Mouse (Mus musculus): ENCODE measurements at regions not wholly inside any gene's neighbourhood (a gene's known extent, or its start where the extent isn't known, plus 50 kb on each side); places are given as distances from the start of the nearest gene placed in this dataset.

- WGBS (ENCODE audit: insufficient replicate concordance) = 71% methylated on average over 1 of the region's 1 CpGs
- no peaks in the 10 kb centered on the region for H3K4me1 ChIP-seq (ENCODE audit: control insufficient read depth, insufficient read depth, low read length)
- no peaks in the 10 kb centered on the region for H3K9me3 ChIP-seq (replicated peaks; ENCODE audit: control insufficient read depth, low read length)
- no peak overlapping the region for H3K4me3 ChIP-seq (ENCODE audit: low read depth, low read length)
- no peak for ATAC-seq (replicated peaks; ENCODE audit: insufficient number of reproducible peaks, low FRiP score, low TSS enrichment)
- H3K4me2 ChIP-seq = no peak overlapping the region
- no peaks in the 10 kb centered on the region for H3K36me3 ChIP-seq (ENCODE audit: control insufficient read depth, insufficient read depth, low read length)
- no peak overlapping the region for H3K9ac ChIP-seq (ENCODE audit: low read depth, low read length)
- H3K27me3 ChIP-seq (ENCODE audit: control insufficient read depth, insufficient read depth, low read length) = no peaks in the 10 kb centered on the region
- H3K27ac ChIP-seq (ENCODE audit: low read depth, low read length) = no peak overlapping the region
Observed at GRCm38 (mm10) chr2:8628007-8628406, 1118.6 kb upstream of the Celf2 start.

DNA sequence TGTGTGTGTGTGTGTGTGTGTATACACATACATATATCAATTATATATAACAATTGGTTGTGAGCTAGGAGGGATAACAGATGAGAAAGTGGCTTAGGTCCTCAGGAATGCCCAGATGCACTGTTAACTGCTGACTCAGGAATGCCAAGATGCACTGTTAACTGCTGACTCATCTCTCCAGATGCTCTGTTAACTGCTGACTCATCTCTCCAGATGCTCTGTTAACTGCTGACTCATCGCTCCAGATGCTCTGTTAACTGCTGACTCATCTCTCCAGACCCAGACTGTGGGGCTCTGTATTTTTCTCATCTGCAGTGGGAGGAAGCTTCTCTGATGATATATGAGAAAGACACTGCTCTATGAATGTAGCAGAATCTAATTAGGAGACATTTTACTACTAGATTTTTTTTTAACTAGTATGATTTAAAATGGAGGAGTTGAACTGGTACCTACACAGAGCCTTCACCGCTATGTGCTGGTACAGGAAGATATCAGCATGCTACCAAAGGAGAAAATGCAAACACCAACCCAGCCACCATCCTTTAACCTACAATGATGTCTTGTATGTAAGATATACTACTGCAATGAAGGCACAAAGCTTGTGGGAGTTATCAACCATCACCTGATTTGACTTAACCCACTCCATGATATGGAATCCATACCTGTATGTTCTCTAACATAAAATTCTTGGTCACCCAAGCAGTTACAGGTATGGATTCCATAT lies 1119.3 kb upstream of the Celf2 start:
- peak; percentile 89 for ATAC-seq (replicated peaks; ENCODE audit: insufficient number of reproducible peaks, low FRiP score, low TSS enrichment)
- H3K36me3 ChIP-seq (ENCODE audit: control insufficient read depth, insufficient read depth, low read length) = no peaks in the 10 kb centered on the region

DNA sequence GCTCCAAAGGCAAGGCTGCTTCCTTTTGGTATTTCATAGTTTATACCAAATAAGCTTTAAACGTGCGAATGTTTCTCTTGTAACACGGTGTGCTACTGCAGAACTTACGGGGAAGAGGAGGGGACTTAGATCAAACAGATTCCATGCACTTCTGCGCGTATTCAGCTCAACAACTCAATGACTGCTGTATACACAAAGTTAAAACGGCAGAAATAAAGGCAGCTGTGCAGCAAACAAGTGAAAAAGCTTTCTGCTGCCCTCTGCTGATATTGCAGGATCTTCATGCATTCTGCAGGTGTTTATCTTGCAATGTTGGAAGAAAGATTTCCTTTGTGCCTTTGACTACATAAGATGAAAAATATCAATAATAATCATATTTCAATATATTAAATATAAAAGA lies 1128.7 kb upstream of the Celf2 start:
- Histone ChIP-seq H3K27me3 (ENCODE audit: control insufficient read depth, insufficient read depth, low read length) (no peaks in the 10 kb centered on the region), H3K9ac (ENCODE audit: low read depth, low read length) (no peak overlapping the region), H3K9me3 (replicated peaks; ENCODE audit: control insufficient read depth, low read length) (no peaks in the 10 kb centered on the region), H3K36me3 (ENCODE audit: control insufficient read depth, insufficient read depth, low read length) (no peaks in the 10 kb centered on the region), H3K4me1 (ENCODE audit: control insufficient read depth, insufficient read depth, low read length) (no peaks in the 10 kb centered on the region), H3K4me3 (ENCODE audit: low read depth, low read length) (no peak overlapping the region), H3K4me2 (no peak overlapping the region), H3K27ac (ENCODE audit: low read depth, low read length) (no peak overlapping the region)
- no peak for ATAC-seq (replicated peaks; ENCODE audit: insufficient number of reproducible peaks, low FRiP score, low TSS enrichment)
- WGBS (ENCODE audit: insufficient replicate concordance) = 50% methylated on average over 7 of the region's 7 CpGs

More for the DNA sequence above, 1119.3 kb upstream of the Celf2 start:
- Histone ChIP-seq H3K27me3 (ENCODE audit: control insufficient read depth, insufficient read depth, low read length) (no peaks in the 10 kb centered on the region), H3K4me3 (ENCODE audit: low read depth, low read length) (no peak overlapping the region), H3K4me1 (ENCODE audit: control insufficient read depth, insufficient read depth, low read length) (no peaks in the 10 kb centered on the region), H3K27ac (ENCODE audit: low read depth, low read length) (no peak overlapping the region), H3K4me2 (no peak overlapping the region), H3K9ac (ENCODE audit: low read depth, low read length) (no peak overlapping the region), H3K9me3 (replicated peaks; ENCODE audit: control insufficient read depth, low read length) (no peaks in the 10 kb centered on the region)
- WGBS (ENCODE audit: insufficient replicate concordance) = 82% methylated on average over 2 of the region's 2 CpGs

- Histone ChIP-seq H3K27ac (ENCODE audit: low read depth, low read length) (no peak overlapping the region), H3K4me3 (ENCODE audit: low read depth, low read length) (no peak overlapping the region), H3K36me3 (ENCODE audit: control insufficient read depth, insufficient read depth, low read length) (no peaks in the 10 kb centered on the region), H3K9me3 (replicated peaks; ENCODE audit: control insufficient read depth, low read length) (no peaks in the 10 kb centered on the region), H3K4me1 (ENCODE audit: control insufficient read depth, insufficient read depth, low read length) (no peaks in the 10 kb centered on the region), H3K9ac (ENCODE audit: low read depth, low read length) (no peak overlapping the region), H3K4me2 (no peak overlapping the region), H3K27me3 (ENCODE audit: control insufficient read depth, insufficient read depth, low read length) (no peaks in the 10 kb centered on the region)
- WGBS (ENCODE audit: insufficient replicate concordance) = 44% methylated on average over 3 of the region's 3 CpGs
- no peak; the same call in 1 of the 2 replicates for ATAC-seq (replicated peaks; ENCODE audit: insufficient number of reproducible peaks, low FRiP score, low TSS enrichment)
Observed at GRCm38 (mm10) chr2:8639282-8639681, 1129.9 kb upstream of the Celf2 start.

DNA sequence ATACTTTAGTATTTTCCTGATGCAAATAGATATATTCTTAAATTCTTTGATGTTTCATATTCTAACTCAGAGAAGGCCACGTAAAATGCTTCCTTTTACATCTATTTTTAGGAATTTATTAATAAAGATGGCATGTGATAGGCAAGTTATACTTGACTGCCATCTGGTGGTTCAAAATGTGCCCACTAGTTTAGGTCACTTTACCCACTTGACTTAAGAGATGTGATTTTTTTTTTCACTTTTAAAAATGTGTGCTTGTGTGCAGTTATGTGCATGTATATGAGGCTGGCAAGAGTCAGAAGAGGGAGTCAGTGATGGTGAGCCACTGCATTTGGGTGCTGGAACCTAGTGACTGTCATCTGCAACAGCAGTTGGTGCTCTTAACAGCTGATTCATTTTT lies 1136.1 kb upstream of the Celf2 start:
- WGBS (ENCODE audit: insufficient replicate concordance) = 34% methylated on average over 1 of the region's 1 CpGs
- ATAC-seq (replicated peaks; ENCODE audit: insufficient number of reproducible peaks, low FRiP score, low TSS enrichment) = no peak
- no peak overlapping the region for H3K4me3 ChIP-seq (ENCODE audit: low read depth, low read length)
- H3K9ac ChIP-seq (ENCODE audit: low read depth, low read length) = no peak overlapping the region
- H3K36me3 ChIP-seq (ENCODE audit: control insufficient read depth, insufficient read depth, low read length) = no peaks in the 10 kb centered on the region
- no peaks in the 10 kb centered on the region for H3K9me3 ChIP-seq (replicated peaks; ENCODE audit: control insufficient read depth, low read length)
- no peak overlapping the region for H3K4me2 ChIP-seq
- no peaks in the 10 kb centered on the region for H3K27me3 ChIP-seq (ENCODE audit: control insufficient read depth, insufficient read depth, low read length)
- H3K4me1 ChIP-seq (ENCODE audit: control insufficient read depth, insufficient read depth, low read length) = no peaks in the 10 kb centered on the region
- no peak overlapping the region for H3K27ac ChIP-seq (ENCODE audit: low read depth, low read length)

- Histone ChIP-seq H3K27ac (ENCODE audit: low read depth, low read length) (no peak overlapping the region), H3K4me1 (ENCODE audit: control insufficient read depth, insufficient read depth, low read length) (no peaks in the 10 kb centered on the region), H3K9ac (ENCODE audit: low read depth, low read length) (no peak overlapping the region), H3K27me3 (ENCODE audit: control insufficient read depth, insufficient read depth, low read length) (no peaks in the 10 kb centered on the region), H3K4me3 (ENCODE audit: low read depth, low read length) (no peak overlapping the region), H3K4me2 (no peak overlapping the region), H3K9me3 (replicated peaks; ENCODE audit: control insufficient read depth, low read length) (no peaks in the 10 kb centered on the region), H3K36me3 (ENCODE audit: control insufficient read depth, insufficient read depth, low read length) (no peaks in the 10 kb centered on the region)
- 81% methylated on average over 7 of the region's 7 CpGs for WGBS (ENCODE audit: insufficient replicate concordance)
- no peak for ATAC-seq (replicated peaks; ENCODE audit: insufficient number of reproducible peaks, low FRiP score, low TSS enrichment)
Observed at GRCm38 (mm10) chr2:8660544-8660943, 1151.2 kb upstream of the Celf2 start.

- ATAC-seq (replicated peaks; ENCODE audit: insufficient number of reproducible peaks, low FRiP score, low TSS enrichment) = no peak
- Histone ChIP-seq H3K27ac (ENCODE audit: low read depth, low read length) (no peak overlapping the region), H3K4me3 (ENCODE audit: low read depth, low read length) (no peak overlapping the region), H3K27me3 (ENCODE audit: control insufficient read depth, insufficient read depth, low read length) (no peaks in the 10 kb centered on the region), H3K9ac (ENCODE audit: low read depth, low read length) (no peak overlapping the region), H3K36me3 (ENCODE audit: control insufficient read depth, insufficient read depth, low read length) (no peaks in the 10 kb centered on the region), H3K4me2 (no peak overlapping the region), H3K9me3 (replicated peaks; ENCODE audit: control insufficient read depth, low read length) (no peaks in the 10 kb centered on the region), H3K4me1 (ENCODE audit: control insufficient read depth, insufficient read depth, low read length) (no peaks in the 10 kb centered on the region)
- 16% methylated on average over 10 of the region's 10 CpGs for WGBS (ENCODE audit: insufficient replicate concordance)
Observed at GRCm38 (mm10) chr2:8673751-8674378, 1164.5 kb upstream of the Celf2 start.

DNA sequence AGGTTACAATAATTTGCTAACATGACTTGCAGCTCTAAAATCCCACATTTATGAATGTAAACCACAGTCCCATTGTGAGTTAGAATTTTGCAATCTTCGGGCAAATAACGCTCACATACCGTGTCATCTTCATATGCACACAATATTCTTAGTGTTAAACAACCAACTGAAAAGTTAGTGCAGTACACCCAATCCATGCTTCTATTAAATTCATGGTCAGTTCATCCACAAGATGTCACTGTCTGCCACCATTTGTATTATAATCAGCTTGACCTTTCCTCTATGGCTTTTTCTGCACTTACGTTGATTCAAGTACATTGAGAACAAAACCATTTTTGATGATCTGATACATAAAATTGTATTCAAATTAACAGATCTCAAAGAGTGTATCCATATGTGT lies 1166.2 kb upstream of the Celf2 start:
- Histone ChIP-seq H3K9ac (ENCODE audit: low read depth, low read length) (no peak overlapping the region), H3K9me3 (replicated peaks; ENCODE audit: control insufficient read depth, low read length) (no peaks in the 10 kb centered on the region), H3K4me3 (ENCODE audit: low read depth, low read length) (no peak overlapping the region), H3K27me3 (ENCODE audit: control insufficient read depth, insufficient read depth, low read length) (no peaks in the 10 kb centered on the region), H3K4me2 (no peak overlapping the region), H3K36me3 (ENCODE audit: control insufficient read depth, insufficient read depth, low read length) (no peaks in the 10 kb centered on the region), H3K27ac (ENCODE audit: low read depth, low read length) (no peak overlapping the region), H3K4me1 (ENCODE audit: control insufficient read depth, insufficient read depth, low read length) (no peaks in the 10 kb centered on the region)
- no peak for ATAC-seq (replicated peaks; ENCODE audit: insufficient number of reproducible peaks, low FRiP score, low TSS enrichment)
- WGBS (ENCODE audit: insufficient replicate concordance) = 60% methylated on average over 4 of the region's 4 CpGs

DNA sequence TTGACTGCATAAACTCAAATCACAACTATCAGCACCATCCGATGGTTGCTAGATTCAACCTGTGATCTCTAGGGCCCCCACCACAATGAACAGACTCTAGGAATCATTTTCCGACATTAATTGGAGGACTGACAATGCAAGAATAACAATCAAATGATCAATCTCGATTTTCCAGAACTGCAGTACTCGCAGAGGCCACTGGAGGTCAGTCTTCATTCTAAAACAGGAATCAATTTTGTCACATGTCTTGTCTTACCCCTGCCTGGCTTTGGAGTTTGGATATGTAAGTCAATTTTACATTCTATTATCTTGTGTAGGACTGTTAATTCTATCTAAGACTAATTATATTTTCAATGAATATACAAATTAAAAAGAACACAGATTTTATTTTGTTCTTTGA lies 1167.2 kb upstream of the Celf2 start:
- Histone ChIP-seq H3K9ac (ENCODE audit: low read depth, low read length) (no peak overlapping the region), H3K4me2 (no peak overlapping the region)
- ATAC-seq (replicated peaks; ENCODE audit: insufficient number of reproducible peaks, low FRiP score, low TSS enrichment) = no peak

More for the DNA sequence above, 1167.2 kb upstream of the Celf2 start:
- 11% methylated on average over 4 of the region's 4 CpGs for WGBS (ENCODE audit: insufficient replicate concordance)
- no peak overlapping the region for H3K4me3 ChIP-seq (ENCODE audit: low read depth, low read length)
- no peak overlapping the region for H3K27ac ChIP-seq (ENCODE audit: low read depth, low read length)
- H3K9me3 ChIP-seq (replicated peaks; ENCODE audit: control insufficient read depth, low read length) = no peaks in the 10 kb centered on the region
- H3K27me3 ChIP-seq (ENCODE audit: control insufficient read depth, insufficient read depth, low read length) = no peaks in the 10 kb centered on the region
- no peaks in the 10 kb centered on the region for H3K4me1 ChIP-seq (ENCODE audit: control insufficient read depth, insufficient read depth, low read length)
- H3K36me3 ChIP-seq (ENCODE audit: control insufficient read depth, insufficient read depth, low read length) = no peaks in the 10 kb centered on the region

Data from heart, embryonic 11.5 days (tissue).